Mouse (Mus musculus): Measurements from ENCODE around the gene Adnp. TPM values are rescaled to one million over a fixed set of nuclear protein-coding genes. Genes with fewer than 3 reads are reported as not detected.

The Adnp gene
- 9.8 TPM for polyA plus RNA-seq (2014; fragmentation: Illumina TruSeq; extraction: RNeasy Lipid Tissue Mini Kit (QIAGEN cat#74804); ENCODE audit: low replicate concordance)

GRCm38 (mm10) chr2:168206725-168207644 is at the start of gene Adnp:
Gene Adnp, minus strand, starts transcription at chr2:168207112.

GRCm38 (mm10) chr2:168230026-168230728 is 23.3 kb upstream of the Adnp start, which contains the start of the genes Gm20716, Dpm1 and Mocs3:
Gene Gm20716, minus strand, starts transcription at chr2:168230364.
Gene Dpm1, minus strand, starts transcription at chr2:168230591.
Gene Mocs3, plus strand, starts transcription at chr2:168230622.

Other genes starting within 250 kb of the Adnp start
- not detected for gene Ripor3, start 196.5 kb downstream of the Adnp start, polyA plus RNA-seq (2014; fragmentation: Illumina TruSeq; extraction: RNeasy Lipid Tissue Mini Kit (QIAGEN cat#74804); ENCODE audit: low replicate concordance)
- gene Pard6b, start 126.1 kb downstream of the Adnp start, polyA plus RNA-seq (2014; fragmentation: Illumina TruSeq; extraction: RNeasy Lipid Tissue Mini Kit (QIAGEN cat#74804); ENCODE audit: low replicate concordance): 12.8 TPM
- 73.7 TPM for gene Gm20716, start 23.3 kb upstream of the Adnp start, polyA plus RNA-seq (2014; fragmentation: Illumina TruSeq; extraction: RNeasy Lipid Tissue Mini Kit (QIAGEN cat#74804); ENCODE audit: low replicate concordance)
- gene Dpm1, start 23.5 kb upstream of the Adnp start, polyA plus RNA-seq (2014; fragmentation: Illumina TruSeq; extraction: RNeasy Lipid Tissue Mini Kit (QIAGEN cat#74804); ENCODE audit: low replicate concordance): 165 TPM
- 1.6 TPM for gene Mocs3, start 23.5 kb upstream of the Adnp start, polyA plus RNA-seq (2014; fragmentation: Illumina TruSeq; extraction: RNeasy Lipid Tissue Mini Kit (QIAGEN cat#74804); ENCODE audit: low replicate concordance)
- 0.11 TPM for gene Kcng1, start 74.6 kb upstream of the Adnp start, polyA plus RNA-seq (2014; fragmentation: Illumina TruSeq; extraction: RNeasy Lipid Tissue Mini Kit (QIAGEN cat#74804); ENCODE audit: low replicate concordance)

Data from small intestine, adult 10 weeks (tissue).